Comparison of ENCODE assay signal across 7 mouse cellular contexts in the genomic region with DNA sequence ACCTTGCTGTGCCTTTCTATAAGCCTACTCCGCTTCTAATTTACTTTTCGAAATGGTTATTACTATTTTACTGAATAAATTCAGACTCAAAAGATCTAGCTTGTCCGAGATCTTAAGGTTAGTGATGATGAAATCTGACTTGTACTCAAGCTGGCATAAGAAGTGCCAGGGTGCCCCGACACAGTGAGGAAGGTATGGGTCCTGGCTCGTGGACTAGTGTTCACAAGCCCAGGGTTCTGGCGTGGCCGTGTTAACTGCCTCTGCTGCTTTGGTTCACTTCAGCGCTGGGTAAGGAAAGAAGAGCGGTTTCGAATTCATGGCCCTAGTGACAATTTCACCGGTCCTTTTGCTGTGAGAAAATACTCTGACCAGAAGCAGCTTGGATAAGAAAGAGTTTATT. TPM values are rescaled to one million over a fixed set of nuclear protein-coding genes. Genes with fewer than 3 reads are reported as not detected.
DNase-seq lines count a peak whose midpoint lies in the region; ATAC-seq and TF ChIP-seq lines count a peak whose summit lies in the region.

No protein-coding gene starts in this region.

- ATAC-seq in midbrain, embryonic 11.5 days (ENCODE audit: low FRiP score), result no peak

- no peak for TF ChIP-seq CTCF in cortical plate, adult 2 months (IDR thresholded peaks at IDR 0.05; ENCODE audit: extremely low read depth, insufficient read depth, low read length)

- H3K27ac ChIP-seq in cortical plate, adult 2 months (ENCODE audit: insufficient read depth, low read length), result no peak overlapping the region
- H3K27ac ChIP-seq in hindbrain, embryonic 10.5 days, result no peak overlapping the region
- no peak overlapping the region for H3K27ac ChIP-seq in midbrain, embryonic 11.5 days (ENCODE audit: low read depth, low read length)

- H3K36me3 ChIP-seq in hindbrain, embryonic 10.5 days, result no peaks in the 10 kb centered on the region
- no peaks in the 10 kb centered on the region for H3K36me3 ChIP-seq in midbrain, embryonic 11.5 days (ENCODE audit: control insufficient read depth, insufficient read depth, low read length)

- H3K9ac ChIP-seq in midbrain, embryonic 11.5 days (ENCODE audit: low read length), result no peak overlapping the region

- H3K4me3 ChIP-seq in cortical plate, adult 2 months (ENCODE audit: insufficient read depth, low read length), result peak overlapping the region; percentile 75; the same call in 1 of the 2 replicates
- peak overlapping the region; percentile 78 for H3K4me3 ChIP-seq in hindbrain, embryonic 10.5 days
- no peak overlapping the region for H3K4me3 ChIP-seq in midbrain, embryonic 11.5 days (ENCODE audit: low read depth, low read length)

- 82% methylated on average over 11 of the region's 11 CpGs for WGBS in hindbrain, embryonic 10.5 days
- WGBS in midbrain, embryonic 11.5 days, result 84% methylated on average over 11 of the region's 11 CpGs

- DNase-seq in kidney, adult 9 months, result peak; percentile 42
- no peak for DNase-seq in kidney, postnatal 36 days
- no peak for DNase-seq in hindbrain, embryonic 10.5 days (ENCODE audit: low spot score)
- DNase-seq in midbrain, embryonic 11.5 days (ENCODE audit: low spot score, missing footprints), result no peak
- no peak for DNase-seq in frontal cortex, adult 2 months (ENCODE audit: extremely low spot score in 1 of 2, low spot score in 1 of 2)
- DNase-seq in embryo, embryonic 10.5 days (ENCODE audit: low spot score), result no peak

- H3K9me3 ChIP-seq in hindbrain, embryonic 10.5 days, result no peaks in the 10 kb centered on the region
- H3K9me3 ChIP-seq in midbrain, embryonic 11.5 days (ENCODE audit: control insufficient read depth, low read length), result no peaks in the 10 kb centered on the region

- TF ChIP-seq POLR2A in cortical plate, adult 2 months (IDR thresholded peaks at IDR 0.05; ENCODE audit: extremely low read depth, insufficient read depth, low read length), result no peak

- peak overlapping the region; percentile 100 for H3K4me2 ChIP-seq in midbrain, embryonic 11.5 days

- H3K27me3 ChIP-seq in hindbrain, embryonic 10.5 days (ENCODE audit: insufficient read depth, poor library complexity, severe bottlenecking), result peaks cover 77% of the 10 kb centered on the region
- peaks cover 27% of the 10 kb centered on the region for H3K27me3 ChIP-seq in midbrain, embryonic 11.5 days (ENCODE audit: control insufficient read depth, insufficient read depth, low read length)

- H3K4me1 ChIP-seq in cortical plate, adult 2 months (ENCODE audit: control insufficient read depth, insufficient read depth, low read length), result peaks cover 2% of the 10 kb centered on the region
- H3K4me1 ChIP-seq in hindbrain, embryonic 10.5 days (replicated peaks), result peaks cover 42% of the 10 kb centered on the region
- H3K4me1 ChIP-seq in midbrain, embryonic 11.5 days (ENCODE audit: control insufficient read depth, insufficient read depth, low read length), result peaks cover 15% of the 10 kb centered on the region

RNA-seq across cellular contexts. Expression of gene Abcc4, which starts 0.9 kb away (rescaled TPM):
- polyA plus RNA-seq in cortical plate, adult 2 months (2012; rRNA removed), result 6.7 and 6.8 TPM in 2 replicates
- 2.8 and 4.6 TPM in 2 replicates for polyA plus RNA-seq in hindbrain, embryonic 10.5 days (2016; fragmentation: Nextera tagmentation; extraction: Ambion mirVana)
- 4.2 and 4.4 TPM in 2 replicates for polyA plus RNA-seq in midbrain, embryonic 11.5 days (2014; fragmentation: Nextera tagmentation; extraction: Ambion mirVana)
- polyA plus RNA-seq in frontal cortex, adult 2 months (2012; rRNA removed), result 5.0 and 5.7 TPM in 2 replicates
